Mouse (Mus musculus): ENCODE data around the gene Gtpbp3. TPM values are rescaled to one million over a fixed set of nuclear protein-coding genes. Genes with fewer than 3 reads are reported as not detected.

Gtpbp3 gene
- polyA plus RNA-seq, 1 experiment: 12.5 TPM

DNA sequence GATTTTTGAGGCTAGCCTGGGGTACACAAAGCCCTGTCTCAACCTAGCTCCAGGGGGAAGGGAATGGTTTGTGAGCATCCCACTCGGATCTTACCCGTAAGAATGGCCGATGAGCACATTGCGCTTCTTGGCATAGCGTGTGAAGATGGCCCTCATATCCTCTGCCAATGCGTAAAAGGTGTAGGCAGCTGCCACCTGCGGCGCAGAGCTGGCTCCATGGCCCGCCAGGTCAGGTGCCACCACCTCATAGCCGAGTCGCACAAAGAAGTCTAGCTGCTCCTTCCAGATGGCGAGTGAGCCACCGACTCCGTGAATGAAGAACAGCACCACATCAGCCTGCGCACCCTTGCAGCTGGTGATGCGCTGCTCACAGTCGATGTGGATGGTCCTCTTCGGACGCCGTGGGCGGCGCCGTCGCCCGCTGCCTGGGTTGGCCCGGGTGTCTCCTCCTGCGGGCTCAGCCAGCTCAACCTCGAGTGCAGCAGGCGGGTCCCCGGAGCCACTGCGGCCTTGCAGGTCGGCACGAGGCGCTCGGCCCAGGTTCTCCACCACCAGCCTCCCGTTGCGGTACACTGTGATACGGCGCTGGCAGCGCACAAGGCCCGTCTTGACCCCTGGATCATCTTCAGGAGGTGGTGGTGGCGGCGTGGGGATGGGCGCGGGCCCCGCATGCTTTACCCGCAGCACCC lies 26.6 kb upstream of the Gtpbp3 start:
- H3K4me3 ChIP-seq (ENCODE audit: insufficient read depth, low read length): no peak overlapping the region
- H3K27ac ChIP-seq (ENCODE audit: insufficient read depth, low read length): no peak overlapping the region
- TF ChIP-seq POLR2A (IDR thresholded peaks at IDR 0.05; ENCODE audit: low read depth, low read length) (no peak), CTCF (IDR thresholded peaks at IDR 0.05; ENCODE audit: borderline replicate concordance, insufficient read depth, low read length) (no peak)
- H3K4me1 ChIP-seq (ENCODE audit: control insufficient read depth, insufficient read depth, low read length): peaks cover 9% of the 10 kb centered on the region

DNA sequence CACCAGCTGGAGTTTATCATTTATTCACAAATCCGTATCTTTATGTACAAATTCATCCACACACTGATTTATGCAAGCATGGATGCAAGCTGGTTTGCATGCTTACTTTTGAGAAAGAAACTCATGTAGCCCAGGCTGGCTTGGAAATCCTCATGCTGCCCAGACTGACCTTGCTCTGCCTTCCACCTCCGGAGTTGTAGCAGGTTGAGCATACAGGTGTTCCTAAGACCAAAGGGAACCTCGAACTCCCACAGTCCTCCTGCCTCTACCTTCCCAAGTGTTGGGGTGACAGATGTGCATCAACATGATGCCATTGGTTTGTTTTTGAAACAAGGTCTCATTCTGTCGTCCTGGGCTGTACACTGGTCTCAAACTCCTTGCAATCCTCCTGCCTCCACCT lies 25.7 kb upstream of the Gtpbp3 start:
- Histone ChIP-seq H3K27ac (ENCODE audit: insufficient read depth, low read length) (no peak overlapping the region), H3K4me1 (ENCODE audit: control insufficient read depth, insufficient read depth, low read length) (peaks cover 9% of the 10 kb centered on the region), H3K4me3 (ENCODE audit: insufficient read depth, low read length) (peak overlapping the region; percentile 68; the same call in 1 of the 2 replicates)
- TF ChIP-seq POLR2A (IDR thresholded peaks at IDR 0.05; ENCODE audit: low read depth, low read length): no peak
- no peak for TF ChIP-seq CTCF (IDR thresholded peaks at IDR 0.05; ENCODE audit: borderline replicate concordance, insufficient read depth, low read length)

DNA sequence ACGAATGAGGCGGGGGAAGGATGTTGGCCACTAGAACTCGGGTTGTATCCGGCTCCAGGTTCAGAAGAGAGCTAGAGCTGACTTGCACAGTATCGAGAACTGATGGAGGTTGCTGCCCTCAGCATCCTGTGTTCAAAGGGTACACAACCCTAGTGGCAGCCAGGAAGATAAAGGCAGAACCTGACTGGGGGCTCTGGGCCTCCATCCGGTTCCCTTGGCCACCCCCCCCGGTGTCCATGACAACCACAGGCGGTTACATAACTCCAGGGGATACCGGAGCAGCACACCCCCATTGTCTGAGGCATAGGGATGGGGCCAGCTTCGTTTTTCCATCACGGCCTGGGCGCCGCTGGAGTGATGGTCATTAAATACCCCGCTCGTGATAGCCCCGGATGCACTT lies 25.1 kb upstream of the Gtpbp3 start:
- no peak overlapping the region for H3K27ac ChIP-seq (ENCODE audit: insufficient read depth, low read length)
- TF ChIP-seq POLR2A (IDR thresholded peaks at IDR 0.05; ENCODE audit: low read depth, low read length) (0 out of 2 replicates have a peak, but pooled peaks have one; percentile 18), CTCF (IDR thresholded peaks at IDR 0.05; ENCODE audit: borderline replicate concordance, insufficient read depth, low read length) (no peak)
- H3K4me3 ChIP-seq (ENCODE audit: insufficient read depth, low read length): peak overlapping the region; percentile 68
- peaks cover 9% of the 10 kb centered on the region for H3K4me1 ChIP-seq (ENCODE audit: control insufficient read depth, insufficient read depth, low read length)

DNA sequence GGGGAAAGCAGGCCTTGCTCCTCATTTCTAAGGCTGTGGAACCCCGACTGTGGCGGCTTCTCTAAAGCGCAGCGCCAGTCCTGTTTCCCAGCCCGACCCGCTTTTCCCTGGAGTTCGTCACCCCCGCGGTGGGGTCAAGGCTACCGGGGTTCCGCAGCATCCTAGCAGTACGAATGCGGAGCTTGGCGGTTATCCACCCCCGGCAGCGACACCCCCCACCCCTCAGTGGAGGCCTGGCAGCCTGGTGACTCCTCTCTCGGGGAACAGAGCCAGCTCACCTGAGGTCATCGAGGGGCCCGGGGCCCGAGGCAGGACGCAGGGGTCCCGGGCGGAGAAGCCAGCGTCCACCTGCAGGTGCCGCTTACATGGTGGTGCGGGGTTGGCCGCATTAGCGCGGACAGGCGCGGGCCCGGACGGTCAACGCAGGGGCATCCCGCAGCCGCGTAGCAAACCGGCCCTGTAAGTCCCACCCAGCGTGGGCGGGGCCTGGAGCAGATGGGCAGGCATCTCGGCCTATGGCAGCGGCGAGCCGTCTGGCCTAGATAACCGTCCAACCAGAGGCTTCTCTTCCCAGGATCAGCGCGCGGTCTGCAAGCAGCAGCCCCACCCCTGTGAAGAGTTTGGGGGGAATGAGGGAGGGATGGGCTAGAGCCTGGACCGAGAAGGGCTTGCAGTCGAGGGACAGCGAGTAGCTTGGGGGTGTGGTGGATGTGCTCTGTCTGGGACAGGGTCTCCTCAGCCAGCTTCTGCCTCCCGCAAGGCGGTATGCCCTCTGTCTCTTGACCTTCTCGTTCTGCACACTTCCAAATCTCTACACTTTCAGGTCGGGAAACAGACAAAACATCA lies 24.5 kb upstream of the Gtpbp3 start, which contains the start of gene Abhd8:
Abhd8 (minus strand) TSS at position 468 of the 846 bp plus-strand sequence.
- TF ChIP-seq POLR2A (IDR thresholded peaks at IDR 0.05; ENCODE audit: low read depth, low read length) (peak; percentile 50), CTCF (IDR thresholded peaks at IDR 0.05; ENCODE audit: borderline replicate concordance, insufficient read depth, low read length) (no peak)
- Histone ChIP-seq H3K27ac (ENCODE audit: insufficient read depth, low read length) (peak within 1 kb of the TSS; percentile 29), H3K4me1 (ENCODE audit: control insufficient read depth, insufficient read depth, low read length) (peaks cover 9% of the 10 kb centered on the region), H3K4me3 (ENCODE audit: insufficient read depth, low read length) (peak within 1 kb of the TSS; percentile 68)

DNA sequence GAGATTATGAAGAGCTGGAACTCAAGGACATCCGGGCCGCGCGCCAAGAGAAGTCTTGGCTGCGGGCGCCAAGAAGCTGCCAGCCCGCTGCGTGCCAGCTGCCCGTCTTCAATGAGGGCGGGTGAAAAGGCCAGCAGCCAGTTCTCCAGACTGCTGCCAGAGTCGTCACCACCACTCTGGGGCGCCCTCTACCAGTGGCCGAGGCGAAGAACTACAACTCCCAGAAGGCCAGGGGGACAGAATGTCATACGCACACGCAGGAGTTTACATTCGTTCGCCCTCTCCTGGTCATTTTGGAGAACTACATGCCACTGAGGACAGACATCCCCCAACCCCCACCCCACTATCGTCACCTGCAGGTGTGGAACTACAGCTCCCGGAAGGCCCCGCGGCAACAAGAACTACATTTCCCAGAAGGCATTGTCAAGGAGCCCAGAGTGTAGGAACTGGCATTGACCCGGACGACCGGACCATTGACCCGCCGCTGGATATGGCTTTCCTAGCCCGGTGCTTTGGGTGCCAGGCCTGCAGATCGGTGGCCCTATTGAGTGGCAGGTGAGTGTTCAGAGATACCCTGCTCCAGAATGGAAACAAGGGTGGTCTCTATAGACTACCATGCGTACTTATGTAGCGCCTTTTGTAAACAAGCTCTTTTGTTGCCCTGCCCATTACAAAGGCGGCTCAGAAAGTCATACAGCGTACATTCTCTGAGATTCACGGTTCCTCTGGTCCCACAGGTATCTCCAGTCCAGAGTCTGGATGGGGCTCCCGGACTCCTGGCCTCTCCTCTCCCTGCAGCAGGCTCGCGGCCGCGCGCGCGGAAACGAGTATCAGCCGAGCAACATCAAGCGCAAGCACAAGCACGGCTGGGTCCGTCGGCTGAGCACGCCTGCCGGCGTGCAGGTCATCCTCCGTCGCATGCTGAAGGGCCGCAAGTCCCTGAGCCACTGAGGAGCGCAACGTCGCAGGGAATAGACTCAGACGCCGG lies 23.1 kb upstream of the Gtpbp3 start, which contains the start of gene Mrpl34:
Mrpl34 (plus strand) TSS at position 447 of the 988 bp plus-strand sequence.
- peak within 1 kb of the TSS; percentile 80 for H3K4me3 ChIP-seq (ENCODE audit: insufficient read depth, low read length)
- TF ChIP-seq POLR2A (IDR thresholded peaks at IDR 0.05; ENCODE audit: low read depth, low read length): peak; percentile 80
- peak; percentile 68 for TF ChIP-seq CTCF (IDR thresholded peaks at IDR 0.05; ENCODE audit: borderline replicate concordance, insufficient read depth, low read length)
- peak within 1 kb of the TSS; percentile 29 for H3K27ac ChIP-seq (ENCODE audit: insufficient read depth, low read length)
- peaks cover 9% of the 10 kb centered on the region for H3K4me1 ChIP-seq (ENCODE audit: control insufficient read depth, insufficient read depth, low read length)

DNA sequence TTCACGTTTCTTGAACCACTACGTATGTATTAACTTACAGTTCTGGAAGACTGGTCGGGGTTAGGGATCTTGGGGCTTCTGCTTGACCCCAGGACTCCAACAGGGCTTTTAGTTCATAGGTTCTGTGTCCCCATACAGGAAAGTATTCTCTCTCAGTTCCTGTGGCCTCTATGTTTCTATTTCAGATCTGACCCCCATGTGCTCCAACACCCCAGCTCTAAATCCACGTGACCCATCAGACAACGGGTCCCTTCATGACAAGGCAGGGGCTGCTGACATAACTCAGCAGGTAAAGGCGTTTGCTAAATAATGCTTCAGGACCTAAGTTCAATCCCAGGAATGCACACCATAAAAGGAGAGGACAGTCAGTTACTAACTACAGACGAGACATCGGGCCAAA lies 22.2 kb upstream of the Gtpbp3 start:
- Histone ChIP-seq H3K27ac (ENCODE audit: insufficient read depth, low read length) (no peak overlapping the region), H3K4me1 (ENCODE audit: control insufficient read depth, insufficient read depth, low read length) (peaks cover 12% of the 10 kb centered on the region), H3K4me3 (ENCODE audit: insufficient read depth, low read length) (peak overlapping the region; percentile 80)
- TF ChIP-seq POLR2A (IDR thresholded peaks at IDR 0.05; ENCODE audit: low read depth, low read length) (no peak), CTCF (IDR thresholded peaks at IDR 0.05; ENCODE audit: borderline replicate concordance, insufficient read depth, low read length) (no peak)

DNA sequence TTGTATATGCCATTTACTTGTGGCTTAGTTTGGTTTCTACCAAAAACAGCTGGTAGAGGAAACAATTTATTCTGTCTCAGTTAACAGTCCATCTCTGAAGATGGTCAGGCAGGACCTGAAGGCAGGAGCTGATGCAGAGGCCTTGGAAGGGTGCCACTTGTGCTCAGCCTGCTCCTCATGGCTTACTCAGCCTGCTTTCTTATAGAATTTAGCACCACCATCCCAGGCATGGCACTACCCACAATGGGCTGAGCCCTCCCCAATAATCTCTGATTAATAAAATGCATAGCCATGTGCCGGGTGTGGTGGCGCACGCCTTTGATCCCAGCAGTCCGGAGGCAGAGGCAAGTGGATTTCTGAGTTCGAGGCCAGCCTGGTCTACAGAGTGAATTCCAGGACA lies 21.7 kb upstream of the Gtpbp3 start:
- no peak overlapping the region for H3K27ac ChIP-seq (ENCODE audit: insufficient read depth, low read length)
- TF ChIP-seq CTCF (IDR thresholded peaks at IDR 0.05; ENCODE audit: borderline replicate concordance, insufficient read depth, low read length) (no peak), POLR2A (IDR thresholded peaks at IDR 0.05; ENCODE audit: low read depth, low read length) (no peak)
- H3K4me1 ChIP-seq (ENCODE audit: control insufficient read depth, insufficient read depth, low read length): peaks cover 12% of the 10 kb centered on the region
- H3K4me3 ChIP-seq (ENCODE audit: insufficient read depth, low read length): no peak overlapping the region

DNA sequence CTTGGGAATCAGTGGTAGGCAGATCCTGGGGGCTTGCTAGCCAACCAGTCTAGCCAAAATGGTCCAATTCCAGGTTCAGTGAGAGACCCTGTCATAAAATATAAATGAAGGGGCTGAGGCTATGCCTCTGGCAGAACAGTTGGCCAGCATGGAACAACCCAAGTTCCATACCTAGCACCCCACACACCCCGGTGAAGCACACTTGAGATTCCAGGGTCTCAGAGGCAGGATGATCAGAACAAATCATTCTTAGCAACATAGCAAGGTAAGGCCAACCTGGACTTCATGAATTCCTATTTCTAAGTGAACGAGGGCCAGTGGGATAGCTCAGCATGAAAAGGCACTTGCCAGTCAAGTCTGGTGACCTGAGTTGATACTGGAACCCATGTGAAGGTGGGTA lies 20.7 kb upstream of the Gtpbp3 start:
- Histone ChIP-seq H3K27ac (ENCODE audit: insufficient read depth, low read length) (no peak overlapping the region), H3K4me1 (ENCODE audit: control insufficient read depth, insufficient read depth, low read length) (peaks cover 11% of the 10 kb centered on the region), H3K4me3 (ENCODE audit: insufficient read depth, low read length) (no peak overlapping the region)
- no peak for TF ChIP-seq POLR2A (IDR thresholded peaks at IDR 0.05; ENCODE audit: low read depth, low read length)
- no peak for TF ChIP-seq CTCF (IDR thresholded peaks at IDR 0.05; ENCODE audit: borderline replicate concordance, insufficient read depth, low read length)

DNA sequence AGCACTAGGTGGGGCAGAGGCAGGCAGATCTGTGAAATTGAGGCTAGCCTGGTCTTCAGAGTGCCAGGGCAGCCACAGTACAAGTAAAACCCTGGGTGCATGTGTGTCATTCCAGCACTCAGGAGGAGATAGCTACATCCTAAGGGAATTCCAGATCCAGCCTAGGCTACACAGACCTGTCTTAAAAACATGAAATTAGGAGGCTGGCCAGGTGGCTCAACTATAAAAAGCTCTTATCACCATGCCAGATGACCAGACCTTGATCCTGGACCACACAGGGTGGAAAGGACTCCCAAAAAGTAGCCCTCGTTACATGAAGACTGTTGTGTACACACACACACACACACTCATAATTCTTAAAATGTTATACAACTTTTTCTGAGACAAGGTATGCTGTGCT lies 19.9 kb upstream of the Gtpbp3 start:
- Histone ChIP-seq H3K27ac (ENCODE audit: insufficient read depth, low read length) (no peak overlapping the region), H3K4me1 (ENCODE audit: control insufficient read depth, insufficient read depth, low read length) (peaks cover 8% of the 10 kb centered on the region), H3K4me3 (ENCODE audit: insufficient read depth, low read length) (no peak overlapping the region)
- TF ChIP-seq POLR2A (IDR thresholded peaks at IDR 0.05; ENCODE audit: low read depth, low read length) (no peak), CTCF (IDR thresholded peaks at IDR 0.05; ENCODE audit: borderline replicate concordance, insufficient read depth, low read length) (no peak)
